Mouse (Mus musculus): ENCODE data around the gene Tmtc2. TPM values are rescaled to one million over a fixed set of nuclear protein-coding genes. Genes with fewer than 3 reads are reported as not detected.

The Tmtc2 gene
- polyA plus RNA-seq, 1 experiment from 2014 or later: 3.5 TPM

GRCm38 (mm10) chr10:105500482-105500881 is 73.8 kb downstream of the Tmtc2 start:
- H3K4me3 ChIP-seq (ENCODE audit: low read depth, low read length): no peak overlapping the region
- WGBS: 18% methylated on average over 4 of the region's 4 CpGs
- H3K9me3 ChIP-seq (ENCODE audit: control insufficient read depth, low read length): no peaks in the 10 kb centered on the region
- no peak overlapping the region for H3K9ac ChIP-seq (ENCODE audit: low read depth, low read length)
- ATAC-seq (replicated peaks; ENCODE audit: low FRiP score): peak; percentile 80
- peaks cover 15% of the 10 kb centered on the region for H3K4me1 ChIP-seq (replicated peaks; ENCODE audit: control insufficient read depth, insufficient read depth, low read length)
- no peaks in the 10 kb centered on the region for H3K36me3 ChIP-seq (ENCODE audit: control insufficient read depth, insufficient read depth, low read length)
- H3K27me3 ChIP-seq (replicated peaks; ENCODE audit: control insufficient read depth, insufficient read depth, low read length): no peaks in the 10 kb centered on the region
- DNase-seq (ENCODE audit: low spot score): no peak
- no peak overlapping the region for H3K27ac ChIP-seq (ENCODE audit: low read depth, low read length)
- H3K4me2 ChIP-seq: peak overlapping the region; percentile 30

GRCm38 (mm10) chr10:105495248-105495647 is 79.0 kb downstream of the Tmtc2 start:
- Histone ChIP-seq H3K9ac (ENCODE audit: low read depth, low read length) (no peak overlapping the region), H3K27me3 (replicated peaks; ENCODE audit: control insufficient read depth, insufficient read depth, low read length) (no peaks in the 10 kb centered on the region), H3K4me3 (ENCODE audit: low read depth, low read length) (no peak overlapping the region), H3K4me1 (replicated peaks; ENCODE audit: control insufficient read depth, insufficient read depth, low read length) (peaks cover 11% of the 10 kb centered on the region), H3K36me3 (ENCODE audit: control insufficient read depth, insufficient read depth, low read length) (no peaks in the 10 kb centered on the region), H3K4me2 (no peak overlapping the region), H3K9me3 (ENCODE audit: control insufficient read depth, low read length) (no peaks in the 10 kb centered on the region), H3K27ac (ENCODE audit: low read depth, low read length) (no peak overlapping the region)
- ATAC-seq (replicated peaks; ENCODE audit: low FRiP score) (no peak), DNase-seq (ENCODE audit: low spot score) (no peak)
- WGBS: 88% methylated on average over 6 of the region's 6 CpGs

- Histone ChIP-seq H3K27ac (ENCODE audit: low read depth, low read length) (no peak overlapping the region), H3K27me3 (replicated peaks; ENCODE audit: control insufficient read depth, insufficient read depth, low read length) (no peaks in the 10 kb centered on the region), H3K4me3 (ENCODE audit: low read depth, low read length) (no peak overlapping the region), H3K4me1 (replicated peaks; ENCODE audit: control insufficient read depth, insufficient read depth, low read length) (no peaks in the 10 kb centered on the region), H3K36me3 (ENCODE audit: control insufficient read depth, insufficient read depth, low read length) (no peaks in the 10 kb centered on the region), H3K9ac (ENCODE audit: low read depth, low read length) (no peak overlapping the region), H3K9me3 (ENCODE audit: control insufficient read depth, low read length) (no peaks in the 10 kb centered on the region), H3K4me2 (no peak overlapping the region)
- 70% methylated on average over 4 of the region's 4 CpGs for WGBS
- no peak for ATAC-seq (replicated peaks; ENCODE audit: low FRiP score)
- no peak for DNase-seq (ENCODE audit: low spot score)
Measured at GRCm38 (mm10) chr10:105492485-105492884, 81.8 kb downstream of the Tmtc2 start.

GRCm38 (mm10) chr10:105490748-105491147 is 83.5 kb downstream of the Tmtc2 start:
- Histone ChIP-seq H3K4me2 (no peak overlapping the region), H3K4me1 (replicated peaks; ENCODE audit: control insufficient read depth, insufficient read depth, low read length) (no peaks in the 10 kb centered on the region), H3K4me3 (ENCODE audit: low read depth, low read length) (no peak overlapping the region), H3K27ac (ENCODE audit: low read depth, low read length) (no peak overlapping the region), H3K27me3 (replicated peaks; ENCODE audit: control insufficient read depth, insufficient read depth, low read length) (no peaks in the 10 kb centered on the region), H3K9me3 (ENCODE audit: control insufficient read depth, low read length) (no peaks in the 10 kb centered on the region), H3K36me3 (ENCODE audit: control insufficient read depth, insufficient read depth, low read length) (no peaks in the 10 kb centered on the region), H3K9ac (ENCODE audit: low read depth, low read length) (no peak overlapping the region)
- 84% methylated on average over 4 of the region's 4 CpGs for WGBS
- DNase-seq (ENCODE audit: low spot score) (no peak), ATAC-seq (replicated peaks; ENCODE audit: low FRiP score) (no peak)

- no peaks in the 10 kb centered on the region for H3K4me1 ChIP-seq (replicated peaks; ENCODE audit: control insufficient read depth, insufficient read depth, low read length)
- no peaks in the 10 kb centered on the region for H3K36me3 ChIP-seq (ENCODE audit: control insufficient read depth, insufficient read depth, low read length)
- H3K9me3 ChIP-seq (ENCODE audit: control insufficient read depth, low read length): no peaks in the 10 kb centered on the region
- DNase-seq (ENCODE audit: low spot score): no peak
- H3K27ac ChIP-seq (ENCODE audit: low read depth, low read length): no peak overlapping the region
- 89% methylated on average over 14 of the region's 14 CpGs for WGBS
- H3K27me3 ChIP-seq (replicated peaks; ENCODE audit: control insufficient read depth, insufficient read depth, low read length): no peaks in the 10 kb centered on the region
- no peak overlapping the region for H3K9ac ChIP-seq (ENCODE audit: low read depth, low read length)
- no peak overlapping the region for H3K4me2 ChIP-seq
- no peak overlapping the region for H3K4me3 ChIP-seq (ENCODE audit: low read depth, low read length)
- ATAC-seq (replicated peaks; ENCODE audit: low FRiP score): no peak
Measured at GRCm38 (mm10) chr10:105489970-105490735, 84.1 kb downstream of the Tmtc2 start.

- Histone ChIP-seq H3K4me3 (ENCODE audit: low read depth, low read length) (no peak overlapping the region), H3K4me1 (replicated peaks; ENCODE audit: control insufficient read depth, insufficient read depth, low read length) (no peaks in the 10 kb centered on the region), H3K9ac (ENCODE audit: low read depth, low read length) (no peak overlapping the region), H3K9me3 (ENCODE audit: control insufficient read depth, low read length) (no peaks in the 10 kb centered on the region), H3K27me3 (replicated peaks; ENCODE audit: control insufficient read depth, insufficient read depth, low read length) (no peaks in the 10 kb centered on the region), H3K4me2 (no peak overlapping the region), H3K27ac (ENCODE audit: low read depth, low read length) (no peak overlapping the region), H3K36me3 (ENCODE audit: control insufficient read depth, insufficient read depth, low read length) (no peaks in the 10 kb centered on the region)
- WGBS: 65% methylated on average over 4 of the region's 4 CpGs
- no peak for DNase-seq (ENCODE audit: low spot score)
- ATAC-seq (replicated peaks; ENCODE audit: low FRiP score): no peak
Measured at GRCm38 (mm10) chr10:105486977-105487376, 87.3 kb downstream of the Tmtc2 start.

GRCm38 (mm10) chr10:105484355-105485094 is 89.7 kb downstream of the Tmtc2 start:
- Histone ChIP-seq H3K4me1 (replicated peaks; ENCODE audit: control insufficient read depth, insufficient read depth, low read length) (no peaks in the 10 kb centered on the region), H3K27ac (ENCODE audit: low read depth, low read length) (no peak overlapping the region), H3K9ac (ENCODE audit: low read depth, low read length) (no peak overlapping the region), H3K27me3 (replicated peaks; ENCODE audit: control insufficient read depth, insufficient read depth, low read length) (no peaks in the 10 kb centered on the region), H3K4me2 (no peak overlapping the region), H3K36me3 (ENCODE audit: control insufficient read depth, insufficient read depth, low read length) (no peaks in the 10 kb centered on the region), H3K4me3 (ENCODE audit: low read depth, low read length) (no peak overlapping the region), H3K9me3 (ENCODE audit: control insufficient read depth, low read length) (no peaks in the 10 kb centered on the region)
- no peak for DNase-seq (ENCODE audit: low spot score)
- WGBS: 80% methylated on average over 2 of the region's 2 CpGs
- no peak for ATAC-seq (replicated peaks; ENCODE audit: low FRiP score)

- Histone ChIP-seq H3K4me1 (replicated peaks; ENCODE audit: control insufficient read depth, insufficient read depth, low read length) (no peaks in the 10 kb centered on the region), H3K9ac (ENCODE audit: low read depth, low read length) (no peak overlapping the region), H3K27ac (ENCODE audit: low read depth, low read length) (no peak overlapping the region), H3K9me3 (ENCODE audit: control insufficient read depth, low read length) (no peaks in the 10 kb centered on the region), H3K4me3 (ENCODE audit: low read depth, low read length) (no peak overlapping the region), H3K27me3 (replicated peaks; ENCODE audit: control insufficient read depth, insufficient read depth, low read length) (no peaks in the 10 kb centered on the region), H3K36me3 (ENCODE audit: control insufficient read depth, insufficient read depth, low read length) (no peaks in the 10 kb centered on the region), H3K4me2 (no peak overlapping the region)
- WGBS: 73% methylated on average over 11 of the region's 11 CpGs
- ATAC-seq (replicated peaks; ENCODE audit: low FRiP score) (no peak), DNase-seq (ENCODE audit: low spot score) (no peak)
Measured at GRCm38 (mm10) chr10:105479771-105480170, 94.5 kb downstream of the Tmtc2 start.
